Mouse (Mus musculus) macrophage (primary cell): ENCODE data around the gene Spsb1. TPM values are rescaled to one million over a fixed set of nuclear protein-coding genes. Genes with fewer than 3 reads are reported as not detected.

Source experiments
- H3K27ac ChIP-seq: fragments of 350-480 bp; formaldehyde crosslinking; 2 replicates; pipeline ENCODE4 v1.9.0; 2021
- H3K36me3 ChIP-seq: fragments of 350-480 bp; formaldehyde crosslinking; 2 replicates; pipeline ENCODE4 v1.9.0; 2021; ENCODE audit errors: inconsistent target
- H3K4me3 ChIP-seq: fragments of 350-480 bp; formaldehyde crosslinking; 2 replicates; pipeline ENCODE4 v1.9.0; 2021; ENCODE audit errors: inconsistent target
- H3K79me2 ChIP-seq: fragments of 350-480 bp; formaldehyde crosslinking; 2 replicates; pipeline ENCODE4 v1.9.0; 2021; ENCODE audit errors: inconsistent target
- WGBS: methylation state at CpG from one replicate; pipeline ENCODE4 v1.1.7; 2026; ENCODE audit warnings: inconsistent platforms; ENCODE audit not compliant: missing documents; 5-methylcytosine and 5-hydroxymethylcytosine counted together
- polyA plus RNA-seq: library from polyadenylated mRNA; stranded (reverse); fragments of 250-400 nt; gene quantifications from 3 replicates; pipeline ENCODE4 v1.2.4, GENCODE M21; 2018; ENCODE audit warnings: inconsistent platforms

Spsb1 gene
- polyA plus RNA-seq, 1 experiment from 2014 or later: 1.5 TPM

DNA sequence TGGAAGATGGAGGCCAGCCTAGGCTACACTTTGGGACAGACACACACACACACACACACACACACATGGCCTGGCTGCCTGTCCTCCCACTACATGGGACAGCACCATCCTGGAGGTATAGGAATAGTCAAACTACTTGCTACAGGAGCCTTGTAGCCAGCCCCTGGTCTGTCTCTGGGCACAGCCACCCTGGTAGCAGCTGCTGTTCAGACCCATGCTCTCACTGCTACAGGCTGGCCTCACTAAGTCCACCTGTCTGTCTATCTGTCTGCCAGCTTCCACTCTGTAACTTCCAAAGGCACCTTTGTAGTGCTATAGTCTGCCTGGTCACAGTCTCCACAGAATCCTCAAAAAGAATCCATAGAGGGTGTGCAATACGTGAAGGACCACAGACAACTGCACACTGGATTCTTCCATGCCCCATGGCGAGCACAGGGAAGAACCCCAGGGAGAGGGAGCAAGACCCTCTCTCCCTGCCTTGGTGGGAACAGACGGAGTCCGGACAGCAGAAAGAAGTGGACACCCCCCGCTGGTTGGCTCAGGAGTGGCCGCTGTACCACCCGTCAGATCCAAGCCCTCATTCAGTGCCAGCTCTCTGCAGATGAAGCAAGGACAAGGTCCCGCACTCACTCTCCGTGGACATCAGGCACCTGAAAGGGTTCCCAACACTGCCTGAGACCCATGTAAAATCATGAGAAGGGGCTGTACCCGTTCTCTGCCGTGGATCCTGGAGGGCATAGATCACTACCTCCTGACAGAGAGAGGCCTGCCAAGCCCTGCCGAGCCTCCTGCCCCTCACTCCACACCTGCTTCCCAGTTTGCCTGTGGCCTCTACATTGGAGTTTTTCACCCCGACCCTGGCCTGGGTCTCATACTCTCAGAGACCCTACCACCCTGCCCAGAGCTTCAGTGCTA, 37.2 kb upstream of the Spsb1 start:
- Histone ChIP-seq H3K36me3 (no peaks in the 10 kb centered on the region; the same call in 1 of the 2 replicates), H3K79me2 (peaks cover 7% of the 10 kb centered on the region; the same call in 1 of the 2 replicates), H3K4me3 (no peak overlapping the region), H3K27ac (no peak overlapping the region)
- WGBS: 88% methylated on average over 10 of the region's 13 CpGs

DNA sequence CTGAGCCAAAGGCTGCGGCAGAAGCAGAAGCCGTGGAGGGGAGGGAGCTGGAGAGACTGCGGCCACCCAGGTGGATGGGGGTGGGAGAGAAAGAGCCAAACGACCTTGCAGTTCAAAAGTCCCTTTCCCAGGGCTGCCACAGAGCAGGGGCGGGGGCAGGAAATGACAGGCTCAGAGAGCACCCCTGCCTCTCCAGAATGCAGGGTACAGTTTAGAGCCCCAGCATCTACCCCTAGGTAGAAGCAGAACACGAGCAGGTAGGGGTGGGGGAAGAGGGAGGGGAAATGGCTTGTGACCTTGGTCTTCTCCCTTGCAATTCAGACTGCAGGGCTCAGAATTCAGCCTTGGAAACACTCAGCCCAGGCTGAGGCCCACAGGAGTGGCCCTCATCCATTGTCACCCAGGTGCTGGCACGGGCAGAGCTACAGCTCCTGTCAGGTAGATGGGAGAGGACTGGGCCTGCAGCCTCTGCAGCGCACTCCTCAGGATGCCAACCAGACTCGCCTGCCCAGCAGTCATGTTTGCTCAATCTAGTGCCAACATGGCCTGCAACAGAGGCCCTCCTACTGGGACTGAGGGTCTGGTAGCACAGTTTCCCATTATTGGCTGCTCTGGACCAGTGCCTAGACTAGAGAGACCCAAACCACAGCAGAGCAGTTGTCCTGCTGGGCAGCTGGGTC, 36.3 kb upstream of the Spsb1 start:
- Histone ChIP-seq H3K79me2 (no peaks in the 10 kb centered on the region; the same call in 1 of the 2 replicates), H3K4me3 (no peak overlapping the region), H3K27ac (no peak overlapping the region), H3K36me3 (no peaks in the 10 kb centered on the region; the same call in 1 of the 2 replicates)
- WGBS: 58% methylated on average over 9 of the region's 9 CpGs

DNA sequence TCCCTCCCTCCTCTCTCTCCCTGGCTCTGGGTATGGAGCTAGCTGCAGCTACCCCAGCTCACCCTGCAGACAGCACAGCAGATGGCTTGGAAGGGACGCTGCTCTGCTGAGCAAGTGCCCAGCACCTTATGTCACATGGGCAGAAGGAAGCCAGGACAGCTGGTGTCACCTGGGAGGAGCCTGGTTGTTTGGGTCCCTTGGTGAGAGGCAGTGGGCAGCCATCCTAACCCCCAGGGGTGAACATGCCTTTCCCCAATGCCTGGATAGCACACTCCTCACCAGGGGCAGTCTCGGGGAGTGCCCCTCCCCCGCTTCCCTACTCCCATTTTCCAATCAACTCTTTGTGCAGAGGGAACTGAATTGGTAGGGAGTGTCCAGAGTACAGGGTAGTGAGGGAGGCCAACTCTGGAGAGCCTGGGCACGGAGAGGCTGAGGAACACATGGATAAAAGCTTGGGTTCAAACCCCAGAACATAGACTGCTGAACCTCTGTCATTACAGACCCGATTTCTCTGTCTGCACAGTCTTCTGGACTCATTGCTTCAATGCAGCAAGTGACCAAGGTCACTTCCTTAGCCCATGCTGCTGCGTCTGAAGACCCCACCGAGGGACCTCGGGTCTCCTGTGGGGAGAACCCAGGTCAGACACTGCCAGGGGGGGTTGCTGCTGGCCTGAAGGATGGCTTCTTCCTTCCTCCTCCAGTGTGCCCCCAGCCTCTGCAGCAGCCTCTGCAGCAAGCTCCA, 35.5 kb upstream of the Spsb1 start:
- H3K27ac ChIP-seq: no peak overlapping the region
- 54% methylated on average over 8 of the region's 8 CpGs for WGBS

DNA sequence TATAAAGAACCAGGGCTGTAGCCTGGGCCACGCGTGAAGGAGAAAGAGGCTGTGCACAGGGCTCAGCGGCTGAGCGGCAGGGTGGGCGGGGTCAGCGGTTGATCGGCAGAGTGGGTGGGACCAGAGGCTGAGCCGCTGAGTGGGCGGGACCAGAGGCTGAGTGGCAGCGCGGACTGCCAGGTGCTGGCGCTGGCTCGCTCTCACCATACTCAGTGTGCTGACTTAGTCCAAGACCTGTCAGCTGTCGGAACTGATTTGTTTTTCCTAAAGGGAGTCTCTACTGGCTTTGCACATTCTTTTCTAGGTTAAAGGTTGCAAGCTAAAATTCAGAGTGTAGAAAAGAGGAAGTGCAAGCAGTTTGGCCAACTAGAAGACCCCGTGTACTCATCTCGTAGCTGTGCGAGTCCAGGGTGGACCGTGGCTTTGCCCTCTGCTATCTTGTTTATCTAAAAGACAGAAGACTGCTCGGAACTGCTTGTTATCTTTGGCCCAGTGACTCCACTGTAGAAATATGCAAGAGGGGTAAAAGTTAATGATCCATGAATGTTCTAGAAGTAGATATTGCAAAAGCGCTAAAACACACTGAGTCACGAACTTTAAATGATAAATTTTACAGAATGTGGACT, 34.2 kb upstream of the Spsb1 start:
- Histone ChIP-seq H3K79me2 (no peaks in the 10 kb centered on the region), H3K4me3 (peak overlapping the region; percentile 3; the same call in 1 of the 2 replicates), H3K27ac (peak overlapping the region; percentile 34; the same call in 1 of the 2 replicates), H3K36me3 (no peaks in the 10 kb centered on the region; the same call in 1 of the 2 replicates)
- WGBS: 8% methylated on average over 21 of the region's 21 CpGs

More for the DNA sequence above, 35.5 kb upstream of the Spsb1 start:
- no peak overlapping the region for H3K4me3 ChIP-seq
- H3K36me3 ChIP-seq: no peaks in the 10 kb centered on the region; the same call in 1 of the 2 replicates
- H3K79me2 ChIP-seq: no peaks in the 10 kb centered on the region

DNA sequence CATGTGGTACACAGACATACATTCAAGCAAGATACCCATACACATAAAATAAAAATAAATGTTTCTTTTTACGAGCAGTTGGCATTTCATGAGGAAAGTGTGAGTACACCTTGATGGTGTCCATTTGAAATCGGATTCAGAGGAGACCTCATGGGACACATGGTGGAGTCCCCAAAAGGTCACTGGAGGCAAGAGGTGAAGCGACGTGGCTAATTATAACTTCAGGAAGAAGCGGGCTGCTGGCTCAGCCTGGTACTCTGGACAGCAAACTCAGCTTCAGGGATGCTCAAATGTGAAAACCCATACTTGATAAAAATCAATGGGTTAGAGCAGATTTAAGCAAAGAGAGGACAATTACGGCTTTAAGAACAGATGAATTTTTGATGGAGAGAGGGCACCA, 33.5 kb upstream of the Spsb1 start:
- Histone ChIP-seq H3K4me3 (no peak overlapping the region), H3K79me2 (no peaks in the 10 kb centered on the region), H3K36me3 (no peaks in the 10 kb centered on the region; the same call in 1 of the 2 replicates), H3K27ac (peak overlapping the region; percentile 34; the same call in 1 of the 2 replicates)
- WGBS: 91% methylated on average over 6 of the region's 6 CpGs

DNA sequence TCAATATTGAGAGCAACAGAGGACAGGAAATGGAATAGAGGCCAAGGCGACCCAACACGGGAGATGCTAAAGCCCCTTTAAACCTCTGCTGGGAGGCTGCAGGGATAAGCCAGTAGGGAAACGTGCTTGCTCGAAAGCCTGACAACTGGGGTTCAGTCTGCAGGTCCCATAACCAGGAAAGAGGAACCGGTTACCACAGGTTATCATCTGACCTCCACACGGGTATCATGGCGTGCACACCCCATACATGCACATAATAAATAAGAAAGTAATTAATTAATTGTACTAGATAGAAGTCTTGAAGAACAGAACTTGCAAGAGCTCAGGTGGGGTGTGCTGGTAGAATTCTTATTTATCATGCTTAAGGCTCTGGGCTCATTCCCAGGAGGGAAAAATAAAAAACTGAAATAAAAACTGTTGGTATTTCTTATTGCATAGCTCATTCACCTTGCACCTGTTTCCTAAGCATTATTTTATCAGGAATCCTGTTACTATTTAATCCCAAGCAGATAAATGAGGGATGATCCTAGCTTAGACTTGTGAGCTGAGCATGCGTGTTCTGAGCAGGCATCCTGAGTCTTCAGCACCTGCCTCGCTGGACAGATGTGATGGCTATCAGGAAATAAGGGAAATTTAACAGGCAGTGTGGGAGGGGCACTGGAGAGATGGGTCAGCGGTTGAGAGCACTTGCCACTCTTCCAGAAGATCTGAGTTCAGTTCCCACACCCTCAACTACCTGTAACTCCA, 32.0 kb upstream of the Spsb1 start:
- Histone ChIP-seq H3K4me3 (no peak overlapping the region), H3K27ac (no peak overlapping the region), H3K36me3 (peaks cover 6% of the 10 kb centered on the region; the same call in 1 of the 2 replicates), H3K79me2 (no peaks in the 10 kb centered on the region)
- WGBS: 77% methylated on average over 10 of the region's 10 CpGs

DNA sequence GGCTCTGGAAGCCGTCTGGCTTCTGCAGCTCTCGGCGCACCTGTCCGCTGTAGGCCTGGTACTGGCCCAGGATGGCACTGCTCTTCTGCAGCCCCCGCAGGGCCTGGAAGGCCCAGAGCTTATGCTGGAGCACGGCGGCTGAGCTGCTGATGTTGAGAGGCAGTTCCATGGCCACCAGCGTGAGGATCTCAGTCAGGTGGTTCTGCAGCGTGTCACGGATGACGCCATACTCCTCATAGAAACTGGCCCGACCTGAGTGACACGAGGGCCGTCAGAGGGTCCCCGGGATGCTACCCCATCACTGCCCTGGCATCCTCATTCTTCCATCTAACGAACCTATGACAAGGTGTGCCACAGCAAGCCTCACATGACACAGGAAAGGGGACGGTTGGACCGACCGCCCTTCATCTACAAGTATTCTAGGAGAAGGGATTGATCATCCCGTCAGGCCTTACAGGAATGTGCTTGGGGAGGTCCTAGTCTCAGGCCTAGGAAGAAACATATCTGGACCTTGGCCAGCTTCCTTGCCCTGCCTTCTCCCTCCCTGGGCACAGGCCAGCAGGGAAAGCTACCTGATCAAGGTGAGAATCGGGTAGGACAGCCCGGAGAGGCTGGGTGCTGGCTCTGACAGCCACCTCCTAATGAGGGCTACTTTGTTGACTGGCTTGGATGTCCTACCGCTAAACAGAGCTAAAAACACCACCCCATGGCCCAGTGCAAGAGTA, 29.2 kb upstream of the Spsb1 start:
- Histone ChIP-seq H3K27ac (no peak overlapping the region), H3K36me3 (peaks cover 13% of the 10 kb centered on the region; the same call in 1 of the 2 replicates), H3K4me3 (no peak overlapping the region), H3K79me2 (no peaks in the 10 kb centered on the region)
- WGBS: 94% methylated on average over 23 of the region's 23 CpGs

DNA sequence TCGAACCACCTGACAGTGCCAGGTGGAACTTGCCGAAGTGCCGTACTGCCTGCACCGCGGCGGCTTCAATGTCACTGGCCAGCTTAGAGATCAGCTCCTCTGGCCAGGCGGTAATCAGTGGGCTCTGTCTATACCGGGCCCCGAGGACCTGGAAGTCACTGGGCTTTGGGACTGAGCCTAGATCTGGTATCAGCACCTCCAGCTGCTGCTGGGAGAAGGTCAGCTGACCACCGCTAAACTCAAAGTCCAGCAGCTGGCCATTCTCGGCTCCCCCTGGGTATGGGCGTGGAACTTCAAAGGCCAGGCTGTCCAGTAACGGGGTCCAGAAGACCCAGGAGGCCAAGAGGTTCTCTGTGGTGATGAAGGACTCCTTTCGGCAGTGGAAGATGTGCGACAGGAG, 27.3 kb upstream of the Spsb1 start:
- 96% methylated on average over 15 of the region's 15 CpGs for WGBS
- no peak overlapping the region for H3K4me3 ChIP-seq
- no peak overlapping the region for H3K27ac ChIP-seq
- peaks cover 13% of the 10 kb centered on the region; the same call in 1 of the 2 replicates for H3K36me3 ChIP-seq
- H3K79me2 ChIP-seq: no peaks in the 10 kb centered on the region

DNA sequence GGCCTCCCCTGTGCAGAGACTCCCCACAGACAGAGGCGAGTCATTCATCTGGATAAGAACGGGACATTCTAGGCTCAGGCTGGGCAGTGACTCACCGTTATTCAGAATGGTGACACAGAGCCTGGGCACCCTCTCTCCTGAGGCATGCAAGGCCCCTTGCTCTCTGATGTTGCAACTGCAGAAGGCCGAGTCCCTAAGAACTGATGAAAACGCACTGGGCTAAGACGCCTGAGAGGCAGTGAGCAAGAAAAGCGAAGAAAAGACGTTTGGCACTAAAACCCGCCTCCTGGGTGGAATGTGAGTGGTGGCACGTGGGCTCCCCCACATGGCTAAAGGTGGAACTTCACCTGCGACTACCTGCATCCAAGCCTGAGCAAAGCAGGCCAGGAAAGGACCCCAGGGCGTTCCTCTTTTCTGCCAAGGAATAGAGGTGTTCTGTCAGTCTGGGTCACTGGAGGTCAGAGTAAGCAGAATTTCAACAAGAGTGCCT, 25.0 kb upstream of the Spsb1 start:
- WGBS: 8% methylated on average over 12 of the region's 12 CpGs
- H3K27ac ChIP-seq: no peak overlapping the region
- no peak overlapping the region for H3K4me3 ChIP-seq
- H3K79me2 ChIP-seq: no peaks in the 10 kb centered on the region
- H3K36me3 ChIP-seq: peaks cover 13% of the 10 kb centered on the region; the same call in 1 of the 2 replicates

DNA sequence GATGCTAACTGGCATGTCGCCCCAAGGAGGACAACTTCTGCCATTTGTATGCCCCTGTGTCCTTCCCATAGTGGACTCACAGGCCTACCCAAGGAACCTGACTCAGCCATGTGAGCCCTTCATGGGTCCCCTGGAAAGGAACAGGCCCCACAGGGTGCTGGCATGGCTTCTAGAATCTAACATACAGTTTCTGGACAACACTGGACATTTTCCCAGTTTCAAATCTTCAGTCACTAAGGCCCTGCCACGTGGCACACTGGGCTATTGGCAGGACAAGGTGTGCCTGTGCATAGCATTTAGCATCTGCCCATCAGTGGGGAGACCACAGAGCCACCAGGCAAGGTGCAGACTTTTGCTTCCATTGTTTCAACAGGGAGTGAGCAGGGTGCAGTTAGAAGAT, 24.0 kb upstream of the Spsb1 start:
- no peak overlapping the region for H3K4me3 ChIP-seq
- H3K79me2 ChIP-seq: no peaks in the 10 kb centered on the region
- peaks cover 13% of the 10 kb centered on the region; the same call in 1 of the 2 replicates for H3K36me3 ChIP-seq
- no peak overlapping the region for H3K27ac ChIP-seq
- 92% methylated on average over 2 of the region's 2 CpGs for WGBS

DNA sequence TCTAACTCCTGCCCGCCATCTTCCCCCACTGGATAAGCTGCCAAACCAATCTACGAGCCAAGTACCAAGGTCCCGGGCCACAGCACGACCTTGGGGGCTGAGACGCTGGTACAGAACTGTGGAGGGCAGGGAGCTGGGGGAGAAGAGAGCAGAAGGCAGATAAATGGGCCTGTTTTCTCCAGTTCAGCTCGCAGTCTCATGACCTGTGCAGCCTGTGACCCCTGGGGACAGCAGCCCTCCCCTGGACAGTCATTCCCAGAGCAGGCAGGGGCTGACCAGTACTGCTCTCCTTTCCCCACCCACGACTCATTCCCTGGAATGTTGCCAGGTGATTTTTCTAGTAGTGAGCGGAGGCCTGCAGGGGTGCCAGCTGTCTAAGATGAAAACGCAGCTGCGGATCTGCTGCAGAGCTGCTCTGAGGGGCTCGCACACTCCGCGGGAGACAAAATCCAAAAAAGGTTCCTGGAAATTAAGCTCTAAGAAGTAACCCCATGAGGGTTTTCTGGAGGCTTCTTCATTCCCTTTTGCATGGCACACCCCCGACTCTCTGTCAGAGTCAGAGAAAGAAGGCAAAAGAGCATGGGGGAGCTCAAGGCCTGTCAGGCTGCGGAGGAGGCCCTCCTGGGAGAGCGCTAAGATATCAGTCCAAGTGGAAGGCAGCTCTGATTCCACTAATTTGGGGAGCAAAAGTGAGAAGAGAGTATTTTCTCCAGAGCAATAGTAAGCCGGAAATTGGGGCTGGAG, 23.1 kb upstream of the Spsb1 start:
- Histone ChIP-seq H3K27ac (no peak overlapping the region), H3K79me2 (no peaks in the 10 kb centered on the region), H3K36me3 (peaks cover 13% of the 10 kb centered on the region; the same call in 1 of the 2 replicates), H3K4me3 (no peak overlapping the region)
- WGBS: 91% methylated on average over 17 of the region's 17 CpGs

DNA sequence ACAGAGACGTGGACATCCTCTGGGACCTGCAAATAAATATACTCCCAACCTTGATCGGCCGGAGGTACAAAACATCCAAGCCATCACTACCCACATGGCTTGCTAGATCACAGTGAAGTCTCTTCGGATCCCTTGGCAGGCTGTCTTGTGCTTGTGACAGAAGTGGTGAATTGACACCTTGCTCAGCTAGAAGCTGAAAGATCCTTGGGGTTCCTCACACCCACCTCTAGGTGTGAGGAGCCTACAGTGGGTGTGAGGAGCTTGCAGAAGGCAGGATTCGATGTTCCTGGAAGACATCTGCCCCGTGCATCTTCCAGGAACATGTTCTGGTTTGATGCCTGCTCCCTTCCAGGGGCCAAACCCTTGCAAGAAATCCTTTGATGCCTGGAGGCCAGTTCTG, 22.3 kb upstream of the Spsb1 start:
- H3K79me2 ChIP-seq: no peaks in the 10 kb centered on the region

More for the DNA sequence above, 22.3 kb upstream of the Spsb1 start:
- no peak overlapping the region for H3K27ac ChIP-seq
- H3K4me3 ChIP-seq: no peak overlapping the region
- H3K36me3 ChIP-seq: peaks cover 11% of the 10 kb centered on the region; the same call in 1 of the 2 replicates
- WGBS: 95% methylated on average over 6 of the region's 6 CpGs
